Mouse (Mus musculus) megakaryocyte progenitor cell, adult 5-6 weeks (primary cell): ENCODE results near the gene Cldn24. TPM values are rescaled to one million over a fixed set of nuclear protein-coding genes. Genes with fewer than 3 reads are reported as not detected.

Experiments
- ATAC-seq: replicated peaks from 2 replicates; pipeline ENCODE4 v1.8.0; 2016; ENCODE audit warnings: mild to moderate bottlenecking, moderate TSS enrichment, inconsistent platforms; ENCODE audit not compliant: poor library complexity
- total RNA-seq, 2 experiments: library from RNA; stranded (forward) in 1 of 2; stranded (reverse) in 1 of 2; fragments of 157-497, 149-512 nt in 1 of 2; fragments of 200-1000 nt in 1 of 2; gene quantifications; 2 replicates each; pipeline versions ENCODE4 v1.2.3 to v1.2.4; 2015 to 2017

Gene Cldn24
- total RNA-seq, 2 experiments from 2014 or later: not detected

- ATAC-seq: no peak
Measured at GRCm38 (mm10) chr8:47825596-47825995, 3.7 kb downstream of the Cldn24 start.

- ATAC-seq: no peak
Measured at GRCm38 (mm10) chr8:47826911-47827310, 5.0 kb downstream of the Cldn24 start.

- ATAC-seq: no peak
Measured at GRCm38 (mm10) chr8:47832616-47833015, 10.7 kb downstream of the Cldn24 start.

- ATAC-seq: peak; percentile 73
Measured at GRCm38 (mm10) chr8:47833944-47834343, 12.0 kb downstream of the Cldn24 start.

- ATAC-seq: no peak
Measured at GRCm38 (mm10) chr8:47843063-47843462, 21.1 kb downstream of the Cldn24 start.

GRCm38 (mm10) chr8:47843651-47844050, 21.7 kb downstream of the Cldn24 start:
- no peak for ATAC-seq

GRCm38 (mm10) chr8:47845956-47846355, 24.0 kb downstream of the Cldn24 start:
- ATAC-seq: no peak

GRCm38 (mm10) chr8:47847161-47847560, 25.2 kb downstream of the Cldn24 start:
- no peak for ATAC-seq

- ATAC-seq: no peak
Measured at GRCm38 (mm10) chr8:47847931-47848330, 26.0 kb downstream of the Cldn24 start.

GRCm38 (mm10) chr8:47849842-47850241, 27.9 kb downstream of the Cldn24 start:
- ATAC-seq: no peak

GRCm38 (mm10) chr8:47851824-47852502, 30.0 kb downstream of the Cldn24 start:
- peak; percentile 79 for ATAC-seq

- no peak for ATAC-seq
Measured at GRCm38 (mm10) chr8:47852737-47853136, 30.8 kb downstream of the Cldn24 start.

GRCm38 (mm10) chr8:47853356-47853755, 31.4 kb downstream of the Cldn24 start:
- ATAC-seq: no peak

- ATAC-seq: no peak
Measured at GRCm38 (mm10) chr8:47859259-47859658, 37.3 kb downstream of the Cldn24 start.

GRCm38 (mm10) chr8:47866568-47866967, 44.6 kb downstream of the Cldn24 start:
- no peak for ATAC-seq

- ATAC-seq: peak; percentile 98
Measured at GRCm38 (mm10) chr8:47867067-47867466, 45.1 kb downstream of the Cldn24 start.

Other genes starting within 250 kb of the Cldn24 start
- gene Ing2, start 146.6 kb upstream of the Cldn24 start, total RNA-seq (2015): 63.3 and 69.1 TPM in 2 replicates
- gene Ing2, start 146.6 kb upstream of the Cldn24 start, total RNA-seq (2017): 37.1 and 53.2 TPM in 2 replicates
- gene Cdkn2aip, start 108.2 kb upstream of the Cldn24 start, total RNA-seq (2015): 15.6 and 17.2 TPM in 2 replicates
- 21.2 and 25.0 TPM in 2 replicates for gene Cdkn2aip, start 108.2 kb upstream of the Cldn24 start, total RNA-seq (2017)
- gene Cldn22, start 2.3 kb downstream of the Cldn24 start, total RNA-seq (2015): not detected in 2 replicates
- gene Cldn22, start 2.3 kb downstream of the Cldn24 start, total RNA-seq (2017): not detected in 2 replicates
- 5.2 and 6.1 TPM in 2 replicates for gene Wwc2, start 168.8 kb downstream of the Cldn24 start, total RNA-seq (2015)
- 5.6 and 6.3 TPM in 2 replicates for gene Wwc2, start 168.8 kb downstream of the Cldn24 start, total RNA-seq (2017)